Mouse (Mus musculus) R1 (cell line): ENCODE results near the gene Olfr378.
A peak's percentile ranks its signal among the peaks of the same experiment; 100 is the strongest.

Source experiments
- DNase-seq: peaks from one replicate; pipeline ENCODE4 v3.0.0-alpha.2; 2018; ENCODE audit warnings: low read depth, low spot score

Gene Olfr378

GRCm38 (mm10) chr11:73428377-73428776 is at the start of gene Olfr378:
Gene Olfr378 (minus strand): TSS chr11:73428477.
- no peak for DNase-seq

- DNase-seq, result no peak
Observed at GRCm38 (mm10) chr11:73457408-73457807, 29.1 kb upstream of the Olfr378 start, which contains the start of gene Olfr380. Gene Olfr380 (minus strand): TSS chr11:73457508.

- DNase-seq, result no peak
Observed at GRCm38 (mm10) chr11:73399514-73399913, 28.8 kb downstream of the Olfr378 start, which contains the start of gene Olfr1. Gene Olfr1 (minus strand): TSS chr11:73399614.

- DNase-seq, result peak; percentile 31
Observed at GRCm38 (mm10) chr11:73395374-73395773, 32.9 kb downstream of the Olfr378 start.
